Mouse (Mus musculus) 3134 (cell line): ENCODE measurements at regions not wholly inside any gene's neighbourhood (a gene's known extent, or its start where the extent isn't known, plus 50 kb on each side); places are given as distances from the start of the nearest gene placed in this dataset.

Experiments used
- DNase-seq: peaks from one replicate; pipeline ENCODE4 v3.0.0-alpha.2; 2011; ENCODE audit warnings: low spot score; ENCODE audit not compliant: insufficient read length; ENCODE audit errors: extremely low read depth

DNA sequence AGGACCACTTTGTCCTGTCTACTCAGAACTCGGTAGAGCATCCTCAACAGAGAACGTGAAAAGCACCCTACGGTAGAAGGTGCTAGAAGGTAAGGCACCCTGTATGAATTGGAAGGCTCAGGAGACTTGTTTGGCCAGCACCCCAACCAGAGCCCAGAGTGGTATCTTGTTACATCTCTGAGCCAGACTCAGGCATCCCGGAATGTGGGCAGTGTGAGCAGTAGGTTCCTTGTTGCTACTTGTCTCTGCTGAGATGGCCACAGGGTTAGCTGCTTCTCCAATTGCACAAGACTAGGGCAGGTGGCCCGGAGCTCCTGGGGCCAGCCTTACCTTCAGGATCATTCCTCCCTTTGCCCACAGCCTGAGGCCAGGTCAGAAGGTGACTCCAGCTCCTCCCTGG lies 88.9 kb upstream of the Tle3 start:
- DNase-seq = peak; percentile 45

DNA sequence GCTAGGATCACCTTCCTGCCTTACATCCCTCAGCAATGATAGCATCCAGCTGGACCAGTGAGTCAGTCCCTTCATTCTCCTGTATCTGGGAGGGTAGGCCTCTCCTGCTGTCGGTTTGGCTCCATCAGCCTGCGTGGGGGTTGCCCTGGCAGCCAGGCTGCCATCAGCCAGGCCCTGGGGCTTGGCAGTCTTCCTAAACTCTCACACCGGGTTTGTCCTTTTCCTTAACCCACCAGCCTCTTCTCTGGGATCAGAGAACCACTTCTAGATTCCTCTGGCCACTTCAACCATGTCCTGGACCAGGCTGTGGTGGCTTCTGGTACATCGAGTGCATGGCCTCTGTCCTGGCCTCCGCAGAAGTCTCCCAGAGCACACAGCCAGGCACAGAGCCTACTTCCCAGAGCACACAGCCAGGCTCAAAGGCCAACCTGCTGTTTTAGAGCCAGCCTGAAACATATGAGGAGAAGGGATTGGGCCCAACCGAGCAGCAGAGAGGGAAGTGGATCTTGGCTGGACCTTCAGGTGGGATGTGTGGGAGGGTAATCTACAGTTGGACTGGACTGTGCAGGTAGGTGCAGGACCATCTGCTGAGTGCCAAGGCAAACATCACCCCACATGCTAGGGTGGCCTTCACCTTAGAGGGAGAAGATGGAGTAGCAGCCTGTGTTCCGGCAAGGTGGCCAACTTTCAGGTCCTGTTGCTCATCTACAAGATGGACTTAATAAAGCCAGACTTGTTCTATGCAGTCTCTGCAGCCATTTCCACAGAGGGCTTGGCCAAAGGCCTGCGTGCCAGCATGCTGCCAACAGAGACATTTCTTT lies 87.8 kb upstream of the Tle3 start:
- DNase-seq = peak; percentile 82

DNA sequence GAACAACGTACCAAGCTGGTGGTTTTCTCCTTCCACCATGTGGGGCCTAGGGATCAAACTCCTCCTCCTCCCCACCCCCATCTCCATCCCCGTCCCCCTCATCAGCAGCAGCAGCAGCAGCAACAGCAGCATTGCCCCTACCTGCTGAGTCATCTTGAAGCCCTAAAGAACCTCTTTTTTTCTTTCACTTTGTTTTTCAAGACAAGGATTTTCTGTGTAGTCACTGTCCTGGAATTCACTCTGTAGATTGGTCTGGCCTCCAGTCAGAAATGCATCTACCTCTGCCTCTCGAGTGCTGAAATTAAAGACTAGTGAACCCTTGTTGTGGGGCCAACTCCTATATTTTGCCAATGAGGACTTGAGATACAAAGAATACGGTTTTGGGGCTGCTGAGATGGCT lies 85.6 kb upstream of the Tle3 start:
- peak; percentile 61 for DNase-seq

DNA sequence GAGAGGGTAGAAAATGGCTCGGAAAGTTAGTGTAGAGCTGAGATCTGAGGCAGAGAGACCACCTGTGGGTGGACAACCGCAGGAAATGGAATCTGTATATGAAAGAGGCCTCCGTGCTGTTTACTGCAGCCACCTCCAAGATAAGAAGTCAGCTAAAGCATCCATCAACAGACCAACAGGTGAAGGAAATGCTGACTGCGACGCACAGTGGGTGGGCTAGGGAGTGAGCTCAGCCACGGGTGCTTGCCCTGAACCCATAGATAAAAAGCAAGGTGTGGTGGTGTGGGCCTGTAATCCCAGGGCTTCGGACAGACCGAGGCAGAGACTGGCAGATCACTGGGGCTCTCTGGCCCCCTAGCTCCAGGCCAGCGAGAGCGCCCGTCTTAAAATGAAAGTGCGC lies 83.0 kb upstream of the Tle3 start:
- DNase-seq = no peak

DNA sequence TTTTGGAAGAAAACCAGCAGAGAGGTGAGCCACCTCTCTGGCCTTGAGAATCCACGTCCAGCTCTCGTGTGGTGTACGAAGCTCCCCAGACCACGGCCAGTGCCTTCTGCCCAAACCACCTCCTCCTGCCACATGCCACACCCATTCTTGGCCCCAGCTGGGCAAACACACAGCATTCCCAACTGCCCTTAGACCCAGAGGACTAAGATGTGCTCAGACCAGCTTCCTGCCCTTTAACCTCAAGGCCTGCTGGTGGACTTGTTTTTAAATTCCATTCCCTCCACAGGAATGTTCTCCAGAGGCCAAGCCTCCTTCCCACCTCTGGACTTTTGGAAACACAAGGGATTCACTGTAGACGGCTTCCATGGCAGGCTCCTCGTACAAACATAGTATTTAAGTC lies 82.5 kb upstream of the Tle3 start:
- peak; percentile 90 for DNase-seq

- no peak for DNase-seq
Measured at GRCm38 (mm10) chr9:61291646-61292045, 80.5 kb upstream of the Tle3 start.

DNA sequence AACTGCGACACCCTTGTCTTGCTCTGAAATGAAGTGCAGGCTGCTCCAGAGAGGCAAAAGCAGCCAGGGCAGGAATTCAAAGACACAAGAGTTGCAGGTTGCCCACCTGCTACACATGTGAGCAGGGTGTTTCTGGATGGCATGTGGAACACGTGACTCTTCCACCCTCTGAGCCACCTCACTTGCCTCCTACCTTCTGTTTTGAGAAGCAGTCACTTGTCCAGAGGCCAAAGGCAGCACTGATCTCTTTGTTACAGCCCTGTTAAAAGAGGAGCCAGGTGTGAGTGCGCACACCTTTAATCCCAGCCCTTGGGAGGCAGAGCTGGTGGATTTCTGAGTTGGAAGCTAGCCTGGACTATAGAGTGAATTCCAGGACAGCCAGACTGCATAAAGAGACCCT lies 79.7 kb upstream of the Tle3 start:
- no peak for DNase-seq

- no peak for DNase-seq
Measured at GRCm38 (mm10) chr9:61293223-61293985, 78.8 kb upstream of the Tle3 start.

DNA sequence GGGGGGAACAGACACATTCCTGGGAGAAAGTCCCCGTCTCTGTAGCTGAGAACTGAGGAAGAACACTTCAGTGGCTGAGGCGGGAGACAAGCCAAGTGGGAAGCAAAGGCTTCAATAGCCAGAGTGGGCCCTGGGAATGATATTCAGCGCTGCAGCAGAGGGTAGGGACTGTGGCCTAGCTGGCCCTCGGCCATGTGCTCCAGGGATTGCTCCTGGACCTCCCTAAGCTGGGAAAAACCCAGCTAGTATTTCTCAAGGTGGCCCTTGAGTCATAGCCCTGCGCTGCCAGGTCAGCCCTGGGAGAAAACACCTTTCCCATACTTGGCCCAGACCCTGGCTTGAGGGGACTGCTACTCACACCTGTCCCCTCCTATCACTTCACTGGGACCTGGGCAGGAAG lies 77.2 kb upstream of the Tle3 start:
- DNase-seq = peak; percentile 22

- DNase-seq = no peak
Measured at GRCm38 (mm10) chr9:61296311-61296947, 75.7 kb upstream of the Tle3 start.

GRCm38 (mm10) chr9:61297385-61297784 lies 74.8 kb upstream of the Tle3 start:
- DNase-seq = no peak

GRCm38 (mm10) chr9:61299873-61300560 lies 72.1 kb upstream of the Tle3 start:
- no peak for DNase-seq

- DNase-seq = no peak
Measured at GRCm38 (mm10) chr9:61301070-61301469, 71.1 kb upstream of the Tle3 start.

GRCm38 (mm10) chr9:61302724-61303123 lies 69.4 kb upstream of the Tle3 start:
- DNase-seq = no peak

GRCm38 (mm10) chr9:61306306-61306705 lies 65.9 kb upstream of the Tle3 start:
- DNase-seq = no peak

GRCm38 (mm10) chr9:61309096-61309495 lies 63.1 kb upstream of the Tle3 start:
- no peak for DNase-seq

DNA sequence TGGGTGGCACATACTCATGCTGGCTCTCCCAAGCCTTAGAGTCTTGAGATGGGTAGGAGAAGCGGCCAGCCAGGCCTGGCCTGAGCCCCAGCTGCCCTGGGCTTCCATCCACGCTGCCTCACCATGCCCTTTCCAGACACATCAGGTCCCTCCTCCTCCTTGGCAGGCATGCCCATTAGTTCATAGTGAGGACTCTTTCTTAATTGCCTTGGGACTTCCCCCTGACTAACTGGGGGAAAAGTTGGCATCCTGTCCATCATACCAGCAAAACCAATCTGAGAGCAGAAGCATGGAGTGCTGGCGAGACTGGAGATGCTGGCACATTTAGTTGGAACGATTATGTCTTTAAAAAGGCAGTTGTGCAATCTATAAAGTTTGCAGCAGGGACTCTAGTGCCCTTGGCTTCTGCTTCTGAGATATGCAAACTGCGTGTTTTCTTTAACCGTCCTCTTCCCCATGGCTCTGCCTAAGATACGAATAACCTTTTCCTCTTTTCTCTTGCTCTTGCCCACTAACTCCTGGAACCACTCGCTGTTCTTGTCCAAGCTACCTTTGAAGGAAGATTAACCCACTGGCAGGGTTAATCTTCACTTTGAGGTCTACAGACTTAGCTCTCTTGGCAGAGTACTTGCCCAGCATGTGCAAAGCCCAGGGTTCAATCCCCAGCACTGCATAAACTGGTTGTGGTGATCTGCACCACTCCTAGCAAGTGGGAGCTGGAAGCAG lies 62.2 kb upstream of the Tle3 start:
- DNase-seq = peak; percentile 73

GRCm38 (mm10) chr9:61310574-61310973 lies 61.6 kb upstream of the Tle3 start:
- no peak for DNase-seq

GRCm38 (mm10) chr9:61311604-61312003 lies 60.6 kb upstream of the Tle3 start:
- no peak for DNase-seq

- DNase-seq = no peak
Measured at GRCm38 (mm10) chr9:61314630-61315179, 57.5 kb upstream of the Tle3 start.
